Mouse (Mus musculus) forebrain, embryonic 14.5 days (tissue): ENCODE data around the gene Oxct1. TPM values are rescaled to one million over a fixed set of nuclear protein-coding genes. Genes with fewer than 3 reads are reported as not detected.

ENCODE experiments used
- ATAC-seq: fragments of 200-750 bp; cut with Nextera tagmentation; 2 replicates; pipeline ENCODE4 v1.8.0; 2017; ENCODE audit warnings: mild to moderate bottlenecking, moderate library complexity
- DNase-seq: peaks from one replicate; pipeline ENCODE4 v3.0.0-alpha.2; 2015; ENCODE audit warnings: low spot score
- H3K27ac ChIP-seq: fragments of 300-500 bp; sonication (generic); 2 replicates; pipeline ENCODE4 v1.5.1; 2014; ENCODE audit warnings: low read depth, mild to moderate bottlenecking, control low read depth, low read length, moderate library complexity
- H3K27me3 ChIP-seq: fragments of 300-500 bp; sonication (generic); replicated peaks from 2 replicates; pipeline ENCODE4 v1.6.1; 2014; ENCODE audit warnings: low read length, control low read depth, mixed read lengths; ENCODE audit not compliant: control insufficient read depth, insufficient read depth
- H3K36me3 ChIP-seq: fragments of 300-500 bp; sonication (generic); 2 replicates; pipeline ENCODE4 v1.6.1; 2014; ENCODE audit warnings: low read length, control low read depth; ENCODE audit not compliant: control insufficient read depth, insufficient read depth
- H3K4me1 ChIP-seq: fragments of 300-500 bp; sonication (generic); 2 replicates; pipeline ENCODE4 v1.6.1; 2014; ENCODE audit warnings: antibody characterized with exemption, low read length, control low read depth; ENCODE audit not compliant: control insufficient read depth, insufficient read depth
- H3K4me2 ChIP-seq: fragments of 300-500 bp; sonication (generic); 2 replicates; pipeline ENCODE4 v1.6.1; 2014; ENCODE audit warnings: mild to moderate bottlenecking, control low read depth, low read length
- H3K4me3 ChIP-seq: fragments of 300-500 bp; sonication (generic); 2 replicates; pipeline ENCODE4 v1.5.1; 2014; ENCODE audit warnings: low read depth, low read length, control low read depth
- H3K9ac ChIP-seq: fragments of 300-500 bp; sonication (generic); 2 replicates; pipeline ENCODE4 v1.6.1; 2014; ENCODE audit warnings: mild to moderate bottlenecking, low read length, control low read depth, moderate library complexity
- H3K9me3 ChIP-seq: fragments of 300-500 bp; sonication (generic); replicated peaks from 2 replicates; pipeline ENCODE4 v1.6.1; 2016; ENCODE audit warnings: low read length, control low read depth, mixed read lengths; ENCODE audit not compliant: control insufficient read depth
- WGBS: fragments of 180-500 bp; shearing (Covaris S2); extraction: QIAGEN DNeasy Blood & Tissue Kit; methylation state at CpG from one replicate; pipeline ENCODE4 v1.1.7; 2014; 5-methylcytosine and 5-hydroxymethylcytosine counted together
- polyA plus RNA-seq: library from polyadenylated mRNA; unstranded; fragments of >200 nt; fragmentation: Nextera tagmentation; extraction: Ambion mirVana; gene quantifications from 2 replicates; pipeline ENCODE4 v1.2.1, GENCODE M21; 2014

Gene Oxct1
- polyA plus RNA-seq, 1 experiment from 2014 or later, result 244 TPM

- Histone ChIP-seq H3K27ac (no peak overlapping the region), H3K9ac (no peak overlapping the region), H3K36me3 (no peaks in the 10 kb centered on the region), H3K9me3 (no peaks in the 10 kb centered on the region), H3K4me2 (no peak overlapping the region), H3K4me3 (no peak overlapping the region), H3K27me3 (no peaks in the 10 kb centered on the region), H3K4me1 (no peaks in the 10 kb centered on the region)
- no peak for DNase-seq
- 57% methylated on average over 10 of the region's 10 CpGs for WGBS
- ATAC-seq, result no peak
Observed at GRCm38 (mm10) chr15:4085600-4086384, 59.6 kb downstream of the Oxct1 start.

GRCm38 (mm10) chr15:4087446-4087845, 61.3 kb downstream of the Oxct1 start:
- H3K4me2 ChIP-seq, result no peak overlapping the region
- no peak for DNase-seq
- H3K9ac ChIP-seq, result no peak overlapping the region
- 64% methylated on average over 4 of the region's 4 CpGs for WGBS
- no peak overlapping the region for H3K27ac ChIP-seq
- H3K9me3 ChIP-seq, result no peaks in the 10 kb centered on the region
- H3K4me1 ChIP-seq, result no peaks in the 10 kb centered on the region
- H3K4me3 ChIP-seq, result no peak overlapping the region
- H3K27me3 ChIP-seq, result no peaks in the 10 kb centered on the region
- H3K36me3 ChIP-seq, result peaks cover 3% of the 10 kb centered on the region; the same call in 1 of the 2 replicates
- no peak for ATAC-seq

DNA sequence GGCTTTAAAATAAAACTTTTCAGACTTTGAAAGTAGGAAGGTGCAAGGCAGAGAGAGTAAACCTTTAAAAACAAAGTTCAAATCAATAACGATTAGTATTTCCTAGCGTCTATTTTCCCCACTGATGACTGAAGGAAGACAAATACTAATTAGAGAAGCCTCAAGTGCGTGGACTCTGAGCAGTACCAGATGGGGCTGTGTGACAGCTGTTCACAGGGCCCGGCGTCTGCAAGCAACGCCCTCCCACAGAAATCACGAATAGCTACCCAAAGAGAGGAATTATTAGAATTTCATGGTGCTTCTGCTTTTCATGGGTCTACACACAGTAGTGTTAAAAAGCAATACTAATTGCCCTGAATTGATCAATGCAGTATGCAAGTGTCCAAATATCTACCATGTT, 61.7 kb downstream of the Oxct1 start:
- WGBS, result 36% methylated on average over 7 of the region's 7 CpGs
- no peaks in the 10 kb centered on the region for H3K27me3 ChIP-seq
- H3K4me2 ChIP-seq, result no peak overlapping the region
- no peaks in the 10 kb centered on the region for H3K9me3 ChIP-seq
- H3K4me3 ChIP-seq, result no peak overlapping the region
- H3K27ac ChIP-seq, result no peak overlapping the region
- H3K36me3 ChIP-seq, result peaks cover 3% of the 10 kb centered on the region; the same call in 1 of the 2 replicates
- ATAC-seq, result peak; percentile 68
- H3K4me1 ChIP-seq, result no peaks in the 10 kb centered on the region
- peak; percentile 60 for DNase-seq
- H3K9ac ChIP-seq, result no peak overlapping the region

GRCm38 (mm10) chr15:4090601-4091000, 64.4 kb downstream of the Oxct1 start:
- H3K27ac ChIP-seq, result no peak overlapping the region
- no peak overlapping the region for H3K9ac ChIP-seq
- H3K4me1 ChIP-seq, result no peaks in the 10 kb centered on the region
- no peak overlapping the region for H3K4me3 ChIP-seq
- peak; percentile 31 for DNase-seq
- 63% methylated on average over 3 of the region's 3 CpGs for WGBS
- H3K4me2 ChIP-seq, result no peak overlapping the region
- H3K27me3 ChIP-seq, result no peaks in the 10 kb centered on the region
- no peaks in the 10 kb centered on the region for H3K9me3 ChIP-seq
- peak; percentile 59 for ATAC-seq
- H3K36me3 ChIP-seq, result peaks cover 14% of the 10 kb centered on the region; the same call in 1 of the 2 replicates

- H3K27ac ChIP-seq, result no peak overlapping the region
- 93% methylated on average over 2 of the region's 2 CpGs for WGBS
- no peak for DNase-seq
- H3K9ac ChIP-seq, result no peak overlapping the region
- H3K4me1 ChIP-seq, result no peaks in the 10 kb centered on the region
- H3K4me3 ChIP-seq, result no peak overlapping the region
- H3K9me3 ChIP-seq, result no peaks in the 10 kb centered on the region
- no peaks in the 10 kb centered on the region for H3K27me3 ChIP-seq
- H3K36me3 ChIP-seq, result peaks cover 14% of the 10 kb centered on the region; the same call in 1 of the 2 replicates
- H3K4me2 ChIP-seq, result no peak overlapping the region
- no peak for ATAC-seq
Observed at GRCm38 (mm10) chr15:4092586-4092985, 66.4 kb downstream of the Oxct1 start.

GRCm38 (mm10) chr15:4100341-4100921, 74.2 kb downstream of the Oxct1 start:
- 82% methylated on average over 10 of the region's 10 CpGs for WGBS
- no peak overlapping the region for H3K4me3 ChIP-seq
- no peaks in the 10 kb centered on the region for H3K9me3 ChIP-seq
- no peaks in the 10 kb centered on the region for H3K27me3 ChIP-seq
- DNase-seq (peak; percentile 47), ATAC-seq (peak; percentile 75)
- H3K4me1 ChIP-seq, result no peaks in the 10 kb centered on the region
- H3K9ac ChIP-seq, result no peak overlapping the region
- H3K4me2 ChIP-seq, result no peak overlapping the region
- peaks cover 11% of the 10 kb centered on the region; the same call in 1 of the 2 replicates for H3K36me3 ChIP-seq
- no peak overlapping the region for H3K27ac ChIP-seq

DNA sequence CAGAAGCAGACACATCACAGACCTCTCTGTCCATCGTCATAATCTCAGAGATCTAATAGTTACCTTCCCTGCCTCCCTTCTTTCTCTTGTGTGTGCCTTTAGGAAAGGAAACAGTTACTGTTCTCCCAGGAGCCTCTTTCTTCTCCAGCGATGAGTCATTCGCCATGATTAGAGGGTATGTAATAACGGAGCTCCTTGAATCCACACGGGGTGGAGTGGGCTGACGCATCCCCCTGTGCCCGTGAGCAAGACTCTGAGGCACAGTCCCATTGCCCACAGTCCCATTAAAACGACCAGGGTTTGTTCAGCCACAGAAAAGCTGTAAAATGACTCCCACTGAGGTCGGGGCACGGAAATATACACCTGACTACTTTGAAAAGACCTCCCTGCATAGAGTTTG, 74.8 kb downstream of the Oxct1 start:
- H3K9ac ChIP-seq, result no peak overlapping the region
- H3K4me3 ChIP-seq, result no peak overlapping the region
- no peak overlapping the region for H3K4me2 ChIP-seq
- no peak for ATAC-seq
- no peak for DNase-seq
- 86% methylated on average over 10 of the region's 10 CpGs for WGBS
- H3K9me3 ChIP-seq, result no peaks in the 10 kb centered on the region
- no peaks in the 10 kb centered on the region for H3K4me1 ChIP-seq
- H3K36me3 ChIP-seq, result peaks cover 10% of the 10 kb centered on the region; the same call in 1 of the 2 replicates
- H3K27ac ChIP-seq, result no peak overlapping the region
- no peaks in the 10 kb centered on the region for H3K27me3 ChIP-seq

GRCm38 (mm10) chr15:4104319-4104718, 78.1 kb downstream of the Oxct1 start:
- Histone ChIP-seq H3K27ac (no peak overlapping the region), H3K27me3 (no peaks in the 10 kb centered on the region), H3K4me2 (no peak overlapping the region), H3K36me3 (peaks cover 4% of the 10 kb centered on the region; the same call in 1 of the 2 replicates), H3K4me3 (no peak overlapping the region), H3K9me3 (no peaks in the 10 kb centered on the region), H3K9ac (no peak overlapping the region), H3K4me1 (no peaks in the 10 kb centered on the region)
- DNase-seq (no peak), ATAC-seq (no peak)
- WGBS, result 85% methylated on average over 12 of the region's 12 CpGs

DNA sequence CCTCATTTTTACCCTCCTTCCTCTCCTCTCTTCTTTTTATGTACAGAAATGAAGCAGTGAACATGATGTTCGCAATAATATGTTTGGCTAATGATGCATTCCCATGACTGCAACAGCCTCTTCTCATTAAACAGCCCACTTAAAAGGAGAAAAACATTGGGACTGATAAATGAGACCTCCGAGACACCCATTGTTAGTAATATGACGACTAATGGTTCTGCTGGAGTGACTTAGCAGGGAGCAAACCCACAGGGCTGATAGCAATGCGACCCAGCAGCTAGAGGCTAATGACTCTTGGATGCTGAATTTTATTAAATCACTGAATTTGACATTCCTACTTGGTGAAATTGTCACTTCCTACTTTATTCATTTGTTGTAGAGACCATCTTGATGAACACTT, 79.3 kb downstream of the Oxct1 start:
- Histone ChIP-seq H3K36me3 (peaks cover 4% of the 10 kb centered on the region; the same call in 1 of the 2 replicates), H3K27me3 (no peaks in the 10 kb centered on the region), H3K9me3 (no peaks in the 10 kb centered on the region), H3K4me1 (no peaks in the 10 kb centered on the region), H3K27ac (no peak overlapping the region), H3K4me2 (no peak overlapping the region), H3K4me3 (no peak overlapping the region), H3K9ac (no peak overlapping the region)
- no peak for DNase-seq
- 62% methylated on average over 4 of the region's 4 CpGs for WGBS
- ATAC-seq, result no peak
